ENCODE assay signal across 11 mouse cellular contexts in the genomic region with DNA sequence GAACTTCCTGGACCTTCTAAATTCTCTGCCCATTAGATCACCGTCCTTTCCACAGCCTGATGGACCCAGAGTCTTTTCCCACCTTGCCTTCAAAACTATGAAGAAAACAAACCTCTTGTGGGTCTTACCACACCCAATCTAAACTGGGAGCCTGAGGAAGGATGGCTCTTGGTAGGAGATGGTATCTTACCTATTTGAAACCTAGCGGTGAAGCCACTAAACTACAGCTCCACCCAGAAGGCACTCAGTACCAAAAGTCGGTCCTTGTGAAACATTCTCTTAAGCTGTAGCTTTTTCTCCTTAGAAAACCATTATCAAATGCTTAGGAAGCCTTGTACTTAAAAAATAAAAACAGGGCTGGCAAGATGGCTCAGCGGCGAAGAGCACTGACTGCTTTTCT. TPM values are rescaled to one million over a fixed set of nuclear protein-coding genes. Genes with fewer than 3 reads are reported as not detected.
A peak's percentile ranks its signal among the peaks of the same experiment; 100 is the strongest.
DNase-seq lines count a peak whose midpoint lies in the region; ATAC-seq and TF ChIP-seq lines count a peak whose summit lies in the region.
"Had no signal": no experiment of that assay in that cellular context is flagged by ENCODE, and none has a peak within 500 bp of the region (broad histone marks: within the 10 kb centered on the region; RNA-seq: fewer than 3 reads in every experiment).

No protein-coding gene starts in this region.

- DNase-seq in forebrain, postnatal 0 days = no peak
- DNase-seq in neural tube, embryonic 11.5 days (ENCODE audit: low spot score) = no peak
- DNase-seq in neural tube, embryonic 10.5 days (ENCODE audit: extremely low spot score, low spot score) = no peak
- no peak for DNase-seq in limb, embryonic 14.5 days (ENCODE audit: low spot score)
- no peak for DNase-seq in adrenal gland, postnatal 4 days (ENCODE audit: low spot score in 2 of 2)
- DNase-seq in retina, embryonic 14.5 days (ENCODE audit: low spot score) = no peak
- DNase-seq: cerebellum, postnatal 25 days; gastrocnemius, postnatal 36 days; spleen, adult 18-20 months had no signal

- peaks cover 53% of the 10 kb centered on the region for H3K4me1 ChIP-seq in forebrain, embryonic 12.5 days
- H3K4me1 ChIP-seq in forebrain, postnatal 0 days (ENCODE audit: insufficient read depth) = 0 out of 2 replicates have a peak, but pooled peaks cover 15% of the 10 kb centered on the region
- H3K4me1 ChIP-seq in neural tube, embryonic 11.5 days (ENCODE audit: control insufficient read depth, insufficient read depth, low read length) = peaks cover 24% of the 10 kb centered on the region
- H3K4me1 ChIP-seq in limb, embryonic 14.5 days (ENCODE audit: control insufficient read depth, insufficient read depth, low read length) = peaks cover 17% of the 10 kb centered on the region
- H3K4me1 ChIP-seq in neural tube, embryonic 13.5 days (replicated peaks) = peaks cover 49% of the 10 kb centered on the region

- no peak for ATAC-seq in forebrain, embryonic 12.5 days (ENCODE audit: low FRiP score)
- no peak for ATAC-seq in forebrain, postnatal 0 days
- ATAC-seq in neural tube, embryonic 11.5 days (ENCODE audit: insufficient read depth, low FRiP score, low TSS enrichment) = no peak
- ATAC-seq in limb, embryonic 14.5 days (ENCODE audit: low FRiP score, low read depth) = no peak
- ATAC-seq in neural tube, embryonic 13.5 days (ENCODE audit: low read depth) = no peak

- 94% methylated on average over 5 of the region's 5 CpGs for whole genome bisulfite sequencing in forebrain, embryonic 12.5 days
- WGBS in forebrain, postnatal 0 days = 96% methylated on average over 5 of the region's 5 CpGs
- 97% methylated on average over 5 of the region's 5 CpGs for WGBS in neural tube, embryonic 11.5 days
- WGBS in limb, embryonic 14.5 days = 94% methylated on average over 5 of the region's 5 CpGs
- 96% methylated on average over 5 of the region's 5 CpGs for WGBS in neural tube, embryonic 13.5 days

- no peak for TF ChIP-seq POLR2A in limb, embryonic 14.5 days (IDR thresholded peaks at IDR 0.05; ENCODE audit: borderline replicate concordance, extremely low read depth, insufficient read depth, insufficient read length)

- H3K9ac ChIP-seq in forebrain, embryonic 12.5 days = no peak overlapping the region
- no peak overlapping the region for H3K9ac ChIP-seq in forebrain, postnatal 0 days
- no peak overlapping the region; the same call in 1 of the 2 replicates for H3K9ac ChIP-seq in neural tube, embryonic 11.5 days (ENCODE audit: low read length)
- H3K9ac ChIP-seq in limb, embryonic 14.5 days (ENCODE audit: low read depth, low read length, severe bottlenecking) = no peak overlapping the region
- H3K9ac ChIP-seq in neural tube, embryonic 13.5 days = no peak overlapping the region

- peak overlapping the region; percentile 76 for H3K4me2 ChIP-seq in forebrain, embryonic 12.5 days
- H3K4me2 ChIP-seq in forebrain, postnatal 0 days (ENCODE audit: low read depth) = no peak overlapping the region
- peak overlapping the region; percentile 74 for H3K4me2 ChIP-seq in neural tube, embryonic 11.5 days (ENCODE audit: low read depth)
- H3K4me2 ChIP-seq in limb, embryonic 14.5 days (replicated peaks; ENCODE audit: low read depth, low read length, severe bottlenecking) = peak overlapping the region; percentile 66
- H3K4me2 ChIP-seq in neural tube, embryonic 13.5 days = peak overlapping the region; percentile 73

- no peak overlapping the region for H3K4me3 ChIP-seq in forebrain, embryonic 12.5 days (replicated peaks)
- no peak overlapping the region for H3K4me3 ChIP-seq in forebrain, postnatal 0 days (ENCODE audit: low read depth, low read length)
- H3K4me3 ChIP-seq in neural tube, embryonic 11.5 days (ENCODE audit: low read depth, low read length) = peak overlapping the region; percentile 62; the same call in 1 of the 2 replicates
- no peak overlapping the region for H3K4me3 ChIP-seq in limb, embryonic 14.5 days (replicated peaks; ENCODE audit: low read length)
- H3K4me3 ChIP-seq in neural tube, embryonic 13.5 days = no peak overlapping the region; the same call in 1 of the 2 replicates

- no peak for TF ChIP-seq CTCF in forebrain, postnatal 0 days (IDR thresholded peaks at IDR 0.05; ENCODE audit: low read depth)

- H3K27me3 ChIP-seq in forebrain, embryonic 12.5 days = no peaks in the 10 kb centered on the region
- H3K27me3 ChIP-seq in forebrain, postnatal 0 days (ENCODE audit: insufficient read depth, low read length) = no peaks in the 10 kb centered on the region
- no peaks in the 10 kb centered on the region for H3K27me3 ChIP-seq in neural tube, embryonic 11.5 days (ENCODE audit: control insufficient read depth, insufficient read depth, low read length)
- no peaks in the 10 kb centered on the region for H3K27me3 ChIP-seq in limb, embryonic 14.5 days (ENCODE audit: control insufficient read depth, insufficient read depth, low read length)
- no peaks in the 10 kb centered on the region for H3K27me3 ChIP-seq in neural tube, embryonic 13.5 days

- no peak overlapping the region for H3K27ac ChIP-seq in forebrain, embryonic 12.5 days
- no peak overlapping the region for H3K27ac ChIP-seq in forebrain, postnatal 0 days (ENCODE audit: low read depth, low read length)
- no peak overlapping the region for H3K27ac ChIP-seq in neural tube, embryonic 11.5 days (ENCODE audit: low read depth, low read length)
- no peak overlapping the region for H3K27ac ChIP-seq in limb, embryonic 14.5 days (replicated peaks; ENCODE audit: low read depth, low read length)
- no peak overlapping the region for H3K27ac ChIP-seq in neural tube, embryonic 13.5 days (replicated peaks)

- no peaks in the 10 kb centered on the region for H3K9me3 ChIP-seq in forebrain, embryonic 12.5 days
- H3K9me3 ChIP-seq in forebrain, postnatal 0 days (ENCODE audit: low read length) = no peaks in the 10 kb centered on the region
- no peaks in the 10 kb centered on the region for H3K9me3 ChIP-seq in neural tube, embryonic 11.5 days (ENCODE audit: control insufficient read depth, low read length)
- no peaks in the 10 kb centered on the region for H3K9me3 ChIP-seq in limb, embryonic 14.5 days (ENCODE audit: control insufficient read depth, low read length)
- no peaks in the 10 kb centered on the region for H3K9me3 ChIP-seq in neural tube, embryonic 13.5 days

- H3K36me3 ChIP-seq in forebrain, embryonic 12.5 days (replicated peaks) = peaks cover 18% of the 10 kb centered on the region
- peaks cover 8% of the 10 kb centered on the region for H3K36me3 ChIP-seq in forebrain, postnatal 0 days (ENCODE audit: insufficient read depth)
- peaks cover 6% of the 10 kb centered on the region; the same call in 1 of the 2 replicates for H3K36me3 ChIP-seq in neural tube, embryonic 11.5 days (ENCODE audit: control insufficient read depth, insufficient read depth, low read length)
- H3K36me3 ChIP-seq in limb, embryonic 14.5 days (ENCODE audit: control insufficient read depth, insufficient read depth, low read length) = peaks cover 31% of the 10 kb centered on the region
- peaks cover 10% of the 10 kb centered on the region for H3K36me3 ChIP-seq in neural tube, embryonic 13.5 days

RNA-seq across cellular contexts. Expression of gene Spef1, which starts 1.2 kb away (rescaled TPM):
- 10.2 and 12.1 TPM in 2 replicates for polyA plus RNA-seq in forebrain, embryonic 12.5 days (2016; fragmentation: Nextera tagmentation; extraction: Ambion mirVana)
- 19.6 and 26.2 TPM in 2 replicates for total RNA-seq in forebrain, postnatal 0 days (2014; rRNA removed)
- 7.7 and 9.7 TPM in 2 replicates for polyA plus RNA-seq in forebrain, postnatal 0 days (2015; fragmentation: Nextera tagmentation; extraction: Ambion mirVana)
- polyA plus RNA-seq in neural tube, embryonic 11.5 days (2014; fragmentation: Nextera tagmentation; extraction: Ambion mirVana) = 5.8 and 6.0 TPM in 2 replicates
- 16.3 and 18.2 TPM in 2 replicates for polyA plus RNA-seq in limb, embryonic 14.5 days (2012; rRNA removed)
- 6.7 and 8.1 TPM in 2 replicates for polyA plus RNA-seq in limb, embryonic 14.5 days (2014; fragmentation: Nextera tagmentation; extraction: Ambion mirVana)
- 6.9 and 7.9 TPM in 2 replicates for polyA plus RNA-seq in neural tube, embryonic 13.5 days (2015; fragmentation: Nextera tagmentation; extraction: Ambion mirVana)
- total RNA-seq in adrenal gland, postnatal 4 days (2021) = 1 to 10 TPM; 5.8 to 6.7 TPM

RNA-seq across cellular contexts. Expression of gene Cdc25b, which starts 1.6 kb away (rescaled TPM):
- polyA plus RNA-seq in forebrain, embryonic 12.5 days (2016; fragmentation: Nextera tagmentation; extraction: Ambion mirVana) = 73.1 and 81.9 TPM in 2 replicates
- 10.6 and 11.7 TPM in 2 replicates for total RNA-seq in forebrain, postnatal 0 days (2014; rRNA removed)
- 12.4 and 15.2 TPM in 2 replicates for polyA plus RNA-seq in forebrain, postnatal 0 days (2015; fragmentation: Nextera tagmentation; extraction: Ambion mirVana)
- polyA plus RNA-seq in neural tube, embryonic 11.5 days (2014; fragmentation: Nextera tagmentation; extraction: Ambion mirVana) = 108 and 115 TPM in 2 replicates
- polyA plus RNA-seq in limb, embryonic 14.5 days (2012; rRNA removed) = 76.4 and 88.9 TPM in 2 replicates
- 52.1 and 56.2 TPM in 2 replicates for polyA plus RNA-seq in limb, embryonic 14.5 days (2014; fragmentation: Nextera tagmentation; extraction: Ambion mirVana)
- polyA plus RNA-seq in neural tube, embryonic 13.5 days (2015; fragmentation: Nextera tagmentation; extraction: Ambion mirVana) = 32.5 and 40.3 TPM in 2 replicates
- 10 to 100 TPM; 28.8 to 40.0 TPM for total RNA-seq in adrenal gland, postnatal 4 days (2021)

RNA-seq across cellular contexts. Expression of gene Cenpb, which starts 8.4 kb away (rescaled TPM):
- 15.3 and 16.2 TPM in 2 replicates for polyA plus RNA-seq in forebrain, embryonic 12.5 days (2016; fragmentation: Nextera tagmentation; extraction: Ambion mirVana)
- total RNA-seq in forebrain, postnatal 0 days (2014; rRNA removed) = 113 and 120 TPM in 2 replicates
- polyA plus RNA-seq in forebrain, postnatal 0 days (2015; fragmentation: Nextera tagmentation; extraction: Ambion mirVana) = 13.0 and 17.9 TPM in 2 replicates
- 10.3 and 10.8 TPM in 2 replicates for polyA plus RNA-seq in neural tube, embryonic 11.5 days (2014; fragmentation: Nextera tagmentation; extraction: Ambion mirVana)
- polyA plus RNA-seq in limb, embryonic 14.5 days (2012; rRNA removed) = 48.3 and 56.4 TPM in 2 replicates
- 9.2 and 12.2 TPM in 2 replicates for polyA plus RNA-seq in limb, embryonic 14.5 days (2014; fragmentation: Nextera tagmentation; extraction: Ambion mirVana)
- polyA plus RNA-seq in neural tube, embryonic 13.5 days (2015; fragmentation: Nextera tagmentation; extraction: Ambion mirVana) = 12.6 and 12.7 TPM in 2 replicates
- total RNA-seq in adrenal gland, postnatal 4 days (2021) = 10 to 100 TPM; 81.8 to 84.8 TPM

RNA-seq across cellular contexts. Expression of gene Ap5s1, which starts 18.6 kb away (rescaled TPM):
- polyA plus RNA-seq in forebrain, embryonic 12.5 days (2016; fragmentation: Nextera tagmentation; extraction: Ambion mirVana) = 29.1 and 30.0 TPM in 2 replicates
- 37.4 and 40.7 TPM in 2 replicates for total RNA-seq in forebrain, postnatal 0 days (2014; rRNA removed)
- 36.1 and 36.8 TPM in 2 replicates for polyA plus RNA-seq in forebrain, postnatal 0 days (2015; fragmentation: Nextera tagmentation; extraction: Ambion mirVana)
- 27.6 and 29.0 TPM in 2 replicates for polyA plus RNA-seq in neural tube, embryonic 11.5 days (2014; fragmentation: Nextera tagmentation; extraction: Ambion mirVana)
- 29.5 and 50.9 TPM in 2 replicates for polyA plus RNA-seq in limb, embryonic 14.5 days (2012; rRNA removed)
- polyA plus RNA-seq in limb, embryonic 14.5 days (2014; fragmentation: Nextera tagmentation; extraction: Ambion mirVana) = 25.9 and 26.7 TPM in 2 replicates
- 30.9 and 39.7 TPM in 2 replicates for polyA plus RNA-seq in neural tube, embryonic 13.5 days (2015; fragmentation: Nextera tagmentation; extraction: Ambion mirVana)
- 10 to 100 TPM; 23.9 to 24.8 TPM for total RNA-seq in adrenal gland, postnatal 4 days (2021)

RNA-seq across cellular contexts. Expression of gene 1700037H04Rik, which starts 28.4 kb away (rescaled TPM):
- polyA plus RNA-seq in forebrain, embryonic 12.5 days (2016; fragmentation: Nextera tagmentation; extraction: Ambion mirVana) = 104 TPM in 2 replicates
- total RNA-seq in forebrain, postnatal 0 days (2014; rRNA removed) = 47.2 and 95.0 TPM in 2 replicates
- polyA plus RNA-seq in forebrain, postnatal 0 days (2015; fragmentation: Nextera tagmentation; extraction: Ambion mirVana) = 94.0 and 96.2 TPM in 2 replicates
- polyA plus RNA-seq in neural tube, embryonic 11.5 days (2014; fragmentation: Nextera tagmentation; extraction: Ambion mirVana) = 126 and 130 TPM in 2 replicates
- 62.7 and 76.1 TPM in 2 replicates for polyA plus RNA-seq in limb, embryonic 14.5 days (2012; rRNA removed)
- 59.4 and 67.4 TPM in 2 replicates for polyA plus RNA-seq in limb, embryonic 14.5 days (2014; fragmentation: Nextera tagmentation; extraction: Ambion mirVana)
- 88.3 and 99.0 TPM in 2 replicates for polyA plus RNA-seq in neural tube, embryonic 13.5 days (2015; fragmentation: Nextera tagmentation; extraction: Ambion mirVana)
- total RNA-seq in adrenal gland, postnatal 4 days (2021) = 10 to 100 TPM; 42.1 to 47.4 TPM
